Comparison of ENCODE assay signal across 8 mouse cellular contexts in the genomic region with DNA sequence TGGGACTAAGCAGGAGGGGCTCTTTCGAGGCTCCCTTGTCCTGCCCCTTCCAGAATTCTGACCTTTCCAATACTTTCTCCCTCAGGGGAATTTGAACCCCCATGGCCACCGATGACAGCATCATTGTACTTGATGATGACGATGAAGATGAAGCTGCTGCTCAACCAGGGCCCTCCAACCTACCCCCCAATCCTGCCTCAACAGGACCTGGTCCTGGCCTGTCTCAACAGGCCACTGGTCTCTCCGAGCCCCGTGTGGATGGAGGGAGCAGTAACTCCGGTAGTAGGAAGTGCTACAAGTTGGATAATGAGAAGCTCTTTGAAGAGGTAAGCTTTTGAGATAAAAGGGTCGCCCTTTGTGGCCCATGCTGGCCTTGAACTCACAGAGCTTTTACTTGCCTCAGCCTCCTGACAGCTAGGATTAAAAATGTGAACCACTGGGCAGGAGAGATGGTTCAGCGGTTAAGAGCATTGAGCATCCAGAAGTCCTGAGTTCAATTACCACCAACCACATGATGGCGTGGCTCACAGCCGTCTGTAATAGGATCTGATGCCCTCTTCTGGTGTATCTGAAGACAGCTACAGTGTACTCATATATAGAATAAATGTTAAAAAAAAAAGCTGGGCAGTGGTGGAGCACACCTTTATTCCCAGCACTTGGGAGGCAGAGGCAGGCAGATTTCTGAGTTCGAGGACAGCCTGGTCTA. TPM values are rescaled to one million over a fixed set of nuclear protein-coding genes. Genes with fewer than 3 reads are reported as not detected.
A peak's percentile ranks its signal among the peaks of the same experiment; 100 is the strongest.
DNase-seq lines count a peak whose midpoint lies in the region; ATAC-seq and TF ChIP-seq lines count a peak whose summit lies in the region.

No protein-coding gene starts in this region.

- peak overlapping the region; percentile 82 for H3K4me3 ChIP-seq in C2C12 (ENCODE audit: insufficient read depth, poor library complexity, severe bottlenecking)
- H3K4me3 ChIP-seq in forebrain, embryonic 10.5 days: peak overlapping the region; percentile 95
- peak overlapping the region; percentile 71 for H3K4me3 ChIP-seq in liver, embryonic 13.5 days (replicated peaks)

- H3K9me3 ChIP-seq in forebrain, embryonic 10.5 days: no peaks in the 10 kb centered on the region
- H3K9me3 ChIP-seq in liver, embryonic 13.5 days (replicated peaks): no peaks in the 10 kb centered on the region

- no peak for TF ChIP-seq CTCF in C2C12 (IDR thresholded peaks at IDR 0.05; ENCODE audit: control insufficient read depth, insufficient read depth, insufficient read length)

- intact Hi-C loops in heart, postnatal 36 days (cut with DNase I): no loop called here

- H3K4me2 ChIP-seq in liver, embryonic 13.5 days: peak overlapping the region; percentile 99

- H3K36me3 ChIP-seq in C2C12 (ENCODE audit: control insufficient read depth, insufficient read depth): peaks cover 38% of the 10 kb centered on the region
- peaks cover 49% of the 10 kb centered on the region for H3K36me3 ChIP-seq in forebrain, embryonic 10.5 days (replicated peaks)
- H3K36me3 ChIP-seq in liver, embryonic 13.5 days: peaks cover 48% of the 10 kb centered on the region

- H3ac ChIP-seq in C2C12 (ENCODE audit: control insufficient read depth, insufficient read length, low read depth): peak overlapping the region; percentile 68

- peaks cover 63% of the 10 kb centered on the region for H3K4me1 ChIP-seq in forebrain, embryonic 10.5 days
- H3K4me1 ChIP-seq in liver, embryonic 13.5 days (replicated peaks): peaks cover 78% of the 10 kb centered on the region

- peak overlapping the region; percentile 94 for H3K27ac ChIP-seq in forebrain, embryonic 10.5 days
- peak overlapping the region; percentile 93 for H3K27ac ChIP-seq in liver, embryonic 13.5 days

- H3K9ac ChIP-seq in liver, embryonic 13.5 days: peak overlapping the region; percentile 87

- DNase-seq in heart, adult 11 months: peak; percentile 93
- no peak for DNase-seq in heart, postnatal 36 days
- no peak for DNase-seq in forebrain, embryonic 10.5 days (ENCODE audit: extremely low spot score, low spot score)
- DNase-seq in liver, embryonic 13.5 days: no peak
- no peak for DNase-seq in ovary, adult 18-20 months (ENCODE audit: low spot score)
- no peak for DNase-seq in right cerebral cortex, postnatal 36 days (ENCODE audit: low spot score in 2 of 2)

- ATAC-seq in liver, embryonic 13.5 days (ENCODE audit: low read depth): no peak
- ATAC-seq in activated CD4-positive, CD25-positive, alpha-beta regulatory T cell, adult 4 months: no peak

- H3K79me2 ChIP-seq in C2C12 (ENCODE audit: control insufficient read depth, insufficient read depth): peaks cover 43% of the 10 kb centered on the region

- WGBS in forebrain, embryonic 10.5 days: 57% methylated on average over 11 of the region's 11 CpGs
- 40% methylated on average over 11 of the region's 11 CpGs for WGBS in liver, embryonic 13.5 days (ENCODE audit: insufficient replicate concordance)

- peaks cover 3% of the 10 kb centered on the region for H3K79me3 ChIP-seq in C2C12 (ENCODE audit: low read depth)

- H3K27me3 ChIP-seq in C2C12 (ENCODE audit: control insufficient read depth, insufficient read depth, insufficient read length): no peaks in the 10 kb centered on the region
- H3K27me3 ChIP-seq in forebrain, embryonic 10.5 days (ENCODE audit: poor library complexity, severe bottlenecking): no peaks in the 10 kb centered on the region
- H3K27me3 ChIP-seq in liver, embryonic 13.5 days: no peaks in the 10 kb centered on the region

TF ChIP-seq in C2C12, 6 proteins besides CTCF, POLR2A, EP300 and RAD21:
- TF ChIP-seq USF1 (IDR thresholded peaks at IDR 0.05; ENCODE audit: low read depth): no peak
- TF ChIP-seq MYOG (IDR thresholded peaks at IDR 0.05; ENCODE audit: control insufficient read depth, extremely low read depth, insufficient read length): no peak
- TF ChIP-seq MAX (IDR thresholded peaks at IDR 0.05): no peak
- TF ChIP-seq FOSL1 (IDR thresholded peaks at IDR 0.05; ENCODE audit: insufficient read depth, low read length, poor library complexity, severe bottlenecking): no peak
- TF ChIP-seq CEBPB (IDR thresholded peaks at IDR 0.05; ENCODE audit: low read depth): no peak
- no peak for TF ChIP-seq MYOD1 (IDR thresholded peaks at IDR 0.05; ENCODE audit: control insufficient read depth, insufficient read length, low read depth)

RNA-seq across cellular contexts. Expression of a gene that starts 1.3 kb away (rescaled TPM):
- 10 to 100 TPM; 15.7 to 18.0 TPM for total RNA-seq in heart, postnatal 36 days (2021)
- polyA plus RNA-seq in C2C12 (2012; fragmentation: generic; extraction: Trizol): 19.3 TPM
- polyA plus RNA-seq in forebrain, embryonic 10.5 days (2016; fragmentation: Nextera tagmentation; extraction: Ambion mirVana): 85.9 and 90.8 TPM in 2 replicates
- 25.5 and 27.6 TPM in 2 replicates for polyA plus RNA-seq in liver, embryonic 13.5 days (2015; fragmentation: Nextera tagmentation; extraction: Ambion mirVana)
- polyA plus RNA-seq in activated CD4-positive, CD25-positive, alpha-beta regulatory T cell, adult 4 months (2017; shearing (Covaris generic)): 100 to 1,000 TPM in 1 of 2 experiments, 10 to 100 TPM in 1; 97.4 to 149 TPM

RNA-seq across cellular contexts. Expression of a gene that starts 5.2 kb away (rescaled TPM):
- 100 to 1,000 TPM; 103 to 112 TPM for total RNA-seq in heart, postnatal 36 days (2021)
- 30.5 TPM for polyA plus RNA-seq in C2C12 (2012; fragmentation: generic; extraction: Trizol)
- polyA plus RNA-seq in forebrain, embryonic 10.5 days (2016; fragmentation: Nextera tagmentation; extraction: Ambion mirVana): 14.1 TPM in 2 replicates
- polyA plus RNA-seq in liver, embryonic 13.5 days (2015; fragmentation: Nextera tagmentation; extraction: Ambion mirVana): 27.6 and 30.5 TPM in 2 replicates
- 100 to 1,000 TPM; 299 to 436 TPM for polyA plus RNA-seq in activated CD4-positive, CD25-positive, alpha-beta regulatory T cell, adult 4 months (2017; shearing (Covaris generic))

RNA-seq across cellular contexts. Expression of a gene that starts 5.2 kb away (rescaled TPM):
- 10 to 100 TPM; 20.1 to 20.6 TPM for total RNA-seq in heart, postnatal 36 days (2021)
- 30.3 TPM for polyA plus RNA-seq in C2C12 (2012; fragmentation: generic; extraction: Trizol)
- 21.2 and 23.2 TPM in 2 replicates for polyA plus RNA-seq in forebrain, embryonic 10.5 days (2016; fragmentation: Nextera tagmentation; extraction: Ambion mirVana)
- polyA plus RNA-seq in liver, embryonic 13.5 days (2015; fragmentation: Nextera tagmentation; extraction: Ambion mirVana): 10.1 and 10.7 TPM in 2 replicates
- polyA plus RNA-seq in activated CD4-positive, CD25-positive, alpha-beta regulatory T cell, adult 4 months (2017; shearing (Covaris generic)): 1 to 10 TPM; 4.1 to 4.7 TPM

RNA-seq across cellular contexts. Expression of a gene that starts 5.6 kb away (rescaled TPM):
- total RNA-seq in heart, postnatal 36 days (2021): not detected
- not detected for polyA plus RNA-seq in C2C12 (2012; fragmentation: generic; extraction: Trizol)
- polyA plus RNA-seq in forebrain, embryonic 10.5 days (2016; fragmentation: Nextera tagmentation; extraction: Ambion mirVana): 0.19 and 0.39 TPM in 2 replicates
- polyA plus RNA-seq in liver, embryonic 13.5 days (2015; fragmentation: Nextera tagmentation; extraction: Ambion mirVana): 0.60 and 0.91 TPM in 2 replicates
- polyA plus RNA-seq in activated CD4-positive, CD25-positive, alpha-beta regulatory T cell, adult 4 months (2017; shearing (Covaris generic)): 10 to 100 TPM in 1 of 2 experiments, 1 to 10 TPM in 1; 6.5 to 15.4 TPM

RNA-seq across cellular contexts. Expression of a gene that starts 18.8 kb away (rescaled TPM):
- 10 to 100 TPM; 38.7 TPM for total RNA-seq in heart, postnatal 36 days (2021)
- polyA plus RNA-seq in C2C12 (2012; fragmentation: generic; extraction: Trizol): 31.7 TPM
- 39.3 and 46.7 TPM in 2 replicates for polyA plus RNA-seq in forebrain, embryonic 10.5 days (2016; fragmentation: Nextera tagmentation; extraction: Ambion mirVana)
- polyA plus RNA-seq in liver, embryonic 13.5 days (2015; fragmentation: Nextera tagmentation; extraction: Ambion mirVana): 7.1 and 7.4 TPM in 2 replicates
- polyA plus RNA-seq in activated CD4-positive, CD25-positive, alpha-beta regulatory T cell, adult 4 months (2017; shearing (Covaris generic)): 10 to 100 TPM; 26.5 to 34.3 TPM
